ENCODE assay signal across 12 mouse cellular contexts in genomic region chr2:136682146-136682860, GRCm38 (mm10). TPM values are rescaled to one million over a fixed set of nuclear protein-coding genes. Genes with fewer than 3 reads are reported as not detected.
DNase-seq lines count a peak whose midpoint lies in the region; ATAC-seq lines count a peak whose summit lies in the region.
"Had no signal": no experiment of that assay in that cellular context is flagged by ENCODE, and none has a peak within 500 bp of the region (broad histone marks: within the 10 kb centered on the region; RNA-seq: fewer than 3 reads in every experiment).

No protein-coding gene starts in this region.

- intact Hi-C loops in heart, postnatal 25 days (cut with DNase I), result no loop called here
- intact Hi-C loops in heart, postnatal 10 days (cut with DNase I), result no loop called here

- H3K27ac ChIP-seq in midbrain, embryonic 15.5 days, result no peak overlapping the region

- H3K9me3 ChIP-seq in midbrain, embryonic 15.5 days, result no peaks in the 10 kb centered on the region

- H3K9ac ChIP-seq in midbrain, embryonic 15.5 days, result no peak overlapping the region

- 61% methylated on average over 11 of the region's 11 CpGs for WGBS in midbrain, embryonic 15.5 days

- no peak for ATAC-seq in midbrain, embryonic 15.5 days (replicated peaks)

- DNase-seq in heart, adult 11 months, result peak; percentile 97
- no peak for DNase-seq in heart, postnatal 25 days (ENCODE audit: low spot score)
- peak; percentile 69 for DNase-seq in urinary bladder, postnatal 14 days (ENCODE audit: low spot score)
- DNase-seq in urinary bladder, adult 2 months (ENCODE audit: low spot score), result no peak
- peak; percentile 33 to 38 for DNase-seq in heart, postnatal 10 days
- DNase-seq in gastrocnemius, adult 8-10 months (ENCODE audit: low spot score in 2 of 2), result no peak
- no peak for DNase-seq in thymus, postnatal 25 days
- DNase-seq: cerebellum, adult 18-20 months had no signal

- H3K4me3 ChIP-seq in midbrain, embryonic 15.5 days, result no peak overlapping the region
- H3K4me3 ChIP-seq: erythroblast, embryonic 14.5 days had no signal

- H3K27me3 ChIP-seq in midbrain, embryonic 15.5 days (replicated peaks), result no peaks in the 10 kb centered on the region

- H3K36me3 ChIP-seq in midbrain, embryonic 15.5 days (replicated peaks), result no peaks in the 10 kb centered on the region

- H3K4me1 ChIP-seq in midbrain, embryonic 15.5 days, result peaks cover 24% of the 10 kb centered on the region

- H3K4me2 ChIP-seq in midbrain, embryonic 15.5 days, result no peak overlapping the region

RNA-seq across cellular contexts. Expression of gene Snap25, which starts 30.9 kb away (rescaled TPM):
- not detected for total RNA-seq in heart, postnatal 25 days (2021)
- 1.6 and 2.3 TPM in 2 replicates for polyA plus RNA-seq in urinary bladder, adult 2 months (2012; rRNA removed)
- total RNA-seq in heart, postnatal 10 days (2021), result under 1 TPM in 1 of 2 experiments, not detected in 1; 0.19 TPM
- under 1 TPM in 3 of 4 experiments, not detected in 1; 0.29 to 0.38 (median 0.36) TPM for total RNA-seq in gastrocnemius, adult 8-10 months (2022)
- polyA plus RNA-seq in midbrain, embryonic 15.5 days (2015; fragmentation: Nextera tagmentation; extraction: Ambion mirVana), result 148 and 162 TPM in 2 replicates
- total RNA-seq: megakaryocyte-erythroid progenitor cell, adult 5-6 weeks; neutrophil, adult 5-6 weeks had no signal

Comparison
In these comparisons a context has a peak if more than half of its experiments do, and no peak if none do; other contexts are left out.
1. DNase-seq: peak in heart, adult 11 months (single experiment), urinary bladder, postnatal 14 days (single experiment) and heart, postnatal 10 days (2 of 2); none in heart, postnatal 25 days (single experiment), urinary bladder, adult 2 months (single experiment), gastrocnemius, adult 8-10 months (0 of 2) and thymus, postnatal 25 days (single experiment).